Mouse (Mus musculus) 416B (cell line): ENCODE data around the gene Gclc.

ENCODE experiments used
- DNase-seq: peaks from one replicate; pipeline ENCODE4 v3.0.0; 2011; ENCODE audit warnings: low read depth

Gclc gene

GRCm38 (mm10) chr9:77753853-77754727 is at the start of gene Gclc:
Gene Gclc, plus strand, starts transcription at chr9:77754535.
- peak; percentile 90 for DNase-seq

DNA sequence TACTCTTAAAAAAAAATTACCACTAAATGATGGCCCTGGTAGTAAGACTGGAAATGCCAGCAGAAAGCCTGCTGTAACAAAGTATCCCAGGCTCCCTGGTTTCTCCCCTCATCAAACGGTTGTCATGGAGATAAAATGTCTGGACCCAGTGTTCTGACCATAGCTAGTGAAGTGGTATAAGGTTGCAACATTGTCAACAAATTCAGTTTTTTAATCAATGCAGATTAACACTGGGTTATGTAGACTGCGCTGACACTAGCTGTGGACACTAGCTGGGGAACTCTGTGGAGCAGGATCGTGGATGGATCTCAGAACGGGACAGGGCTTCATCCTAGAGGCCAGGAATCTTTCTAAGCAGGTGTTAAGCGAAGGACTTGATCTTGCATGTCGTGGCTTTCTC is 47.8 kb upstream of the Gclc start:
- DNase-seq = no peak

- DNase-seq = no peak
Observed at GRCm38 (mm10) chr9:77707433-77708139, 46.7 kb upstream of the Gclc start.

DNA sequence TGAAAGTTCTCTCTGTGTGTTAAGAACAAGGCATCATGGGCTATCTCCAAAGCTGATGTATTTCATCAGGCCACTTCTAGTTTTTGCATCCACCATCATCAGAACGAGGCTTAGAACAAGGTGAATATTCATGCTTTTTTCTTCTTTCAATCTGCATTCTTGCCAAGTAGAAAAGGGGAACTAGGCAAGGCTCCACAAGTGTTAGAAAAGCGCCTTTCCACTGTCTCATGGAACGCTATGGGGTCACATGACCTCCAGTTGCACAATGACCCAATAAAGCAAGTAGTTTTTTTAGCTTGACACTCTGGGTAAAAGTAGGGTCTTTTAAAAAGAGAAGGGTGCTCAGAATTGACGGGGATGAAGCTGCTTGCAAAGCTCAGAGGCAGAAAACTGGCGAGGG is 45.4 kb upstream of the Gclc start:
- peak; percentile 84 for DNase-seq

DNA sequence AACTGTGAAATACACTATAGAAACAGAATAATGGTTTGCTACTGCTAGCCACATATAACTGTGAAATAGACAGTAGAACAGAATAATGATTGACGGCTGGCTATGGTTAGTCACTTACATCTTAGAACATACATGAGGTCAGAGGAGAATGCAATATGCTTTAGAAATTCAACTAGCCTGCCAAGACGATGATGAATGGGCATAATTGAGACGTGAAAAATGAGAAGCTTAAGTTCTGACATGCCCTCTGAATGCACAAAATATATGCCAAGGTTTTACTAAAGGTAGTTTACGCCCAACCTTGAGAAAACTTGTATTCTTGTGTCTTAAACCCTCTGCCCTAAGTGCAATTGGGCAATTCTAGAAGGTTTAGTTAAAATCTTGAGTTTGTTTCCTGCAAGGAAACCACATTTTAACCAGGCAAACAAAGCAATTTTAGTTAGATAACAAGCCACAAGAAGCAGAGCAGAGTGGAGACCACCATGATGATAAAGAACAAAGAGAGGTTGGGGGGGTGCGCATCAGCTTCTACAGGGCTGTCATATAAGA is 43.2 kb upstream of the Gclc start:
- DNase-seq = peak; percentile 93

DNA sequence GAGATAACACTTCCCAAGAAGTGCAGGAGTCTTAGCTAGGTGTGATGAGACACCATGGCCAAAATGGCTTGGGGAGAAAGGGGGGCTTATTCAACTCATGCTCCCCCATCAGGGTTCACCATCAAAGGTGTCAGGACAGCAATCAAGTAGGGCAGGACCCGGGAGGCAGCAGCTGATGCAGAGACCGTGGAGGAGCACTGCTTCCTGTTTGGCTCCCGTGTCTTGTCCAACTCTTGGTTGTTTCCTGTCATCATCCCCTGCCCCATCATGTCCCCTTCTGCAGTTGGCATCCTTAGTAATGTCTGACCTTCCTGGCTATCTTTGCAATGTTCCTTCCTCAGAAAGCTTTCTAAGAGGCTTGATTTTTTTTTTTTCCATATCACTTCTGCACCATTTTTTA is 41.5 kb upstream of the Gclc start:
- DNase-seq = no peak

GRCm38 (mm10) chr9:77713301-77713700 is 41.0 kb upstream of the Gclc start:
- DNase-seq = peak; percentile 95

DNA sequence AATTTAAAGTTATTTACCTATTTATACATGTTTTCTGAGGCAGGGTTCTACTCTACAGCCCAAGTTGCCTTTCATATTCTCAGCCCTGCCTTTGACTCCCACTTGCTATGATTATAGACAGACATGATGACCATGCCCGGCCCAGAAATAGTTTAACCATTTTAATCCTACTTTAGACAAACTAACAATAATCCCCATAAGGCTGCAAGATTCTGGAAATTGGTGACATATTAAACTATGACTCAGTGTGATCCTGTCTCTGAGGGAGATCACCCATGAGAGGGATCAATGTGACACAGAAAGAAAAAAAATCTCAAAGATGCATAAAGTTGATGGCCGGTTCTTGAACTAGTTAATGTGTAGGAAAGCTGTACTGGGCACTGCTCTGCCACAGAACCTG is 39.1 kb upstream of the Gclc start:
- no peak for DNase-seq

GRCm38 (mm10) chr9:77716009-77716408 is 38.3 kb upstream of the Gclc start:
- DNase-seq = peak; percentile 34

DNA sequence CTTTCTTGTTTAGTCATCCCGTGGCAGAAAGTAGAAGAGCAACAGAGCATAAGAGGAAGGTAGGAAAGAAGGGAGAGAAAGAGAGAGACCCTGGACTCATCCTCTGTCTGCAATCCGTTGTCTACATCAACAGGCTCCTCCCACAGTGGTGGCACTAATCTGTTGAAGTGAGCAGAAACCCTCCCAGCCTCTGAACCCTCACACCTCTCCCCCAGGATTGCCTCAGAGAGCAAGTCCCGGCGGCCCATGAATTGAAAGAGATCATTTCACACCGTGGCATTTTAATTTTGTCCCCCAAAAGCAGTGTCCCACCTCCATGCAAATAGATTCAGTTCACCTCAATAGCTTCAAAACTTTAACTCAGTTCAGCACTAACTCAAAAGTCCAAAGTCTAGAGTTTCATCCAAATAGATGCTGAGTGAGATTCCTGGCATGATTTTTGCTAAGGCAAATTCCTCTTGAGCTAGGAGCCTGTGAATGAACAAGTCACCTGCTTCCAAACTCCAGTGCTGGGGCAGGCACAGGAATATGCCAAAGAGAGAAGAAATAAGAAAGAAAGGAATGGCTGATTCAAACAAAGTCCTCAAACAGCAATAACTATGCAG is 36.4 kb upstream of the Gclc start:
- DNase-seq = no peak

GRCm38 (mm10) chr9:77718816-77719411 is 35.4 kb upstream of the Gclc start:
- peak; percentile 45 for DNase-seq

DNA sequence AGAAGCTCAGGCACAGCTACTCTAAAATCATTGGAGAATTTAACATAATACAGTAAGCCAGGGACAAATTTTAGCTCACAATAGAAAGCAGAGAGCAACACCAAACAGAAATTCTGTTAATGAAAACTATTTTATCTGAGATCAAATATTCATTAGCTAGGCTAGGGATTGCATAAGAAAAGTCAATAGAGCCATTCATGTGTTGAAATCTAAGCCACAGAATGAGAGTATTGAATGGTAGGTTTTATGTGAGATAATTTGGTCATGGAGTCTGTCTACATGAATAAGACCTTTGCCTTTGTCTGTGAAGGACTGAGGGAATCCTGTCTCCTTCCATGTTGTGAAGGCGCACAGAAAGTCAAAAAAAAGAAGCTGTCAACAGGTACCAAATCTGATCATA is 34.7 kb upstream of the Gclc start:
- no peak for DNase-seq

- DNase-seq = no peak
Observed at GRCm38 (mm10) chr9:77722381-77722780, 32.0 kb upstream of the Gclc start.

- DNase-seq = no peak
Observed at GRCm38 (mm10) chr9:77724216-77724615, 30.1 kb upstream of the Gclc start.

DNA sequence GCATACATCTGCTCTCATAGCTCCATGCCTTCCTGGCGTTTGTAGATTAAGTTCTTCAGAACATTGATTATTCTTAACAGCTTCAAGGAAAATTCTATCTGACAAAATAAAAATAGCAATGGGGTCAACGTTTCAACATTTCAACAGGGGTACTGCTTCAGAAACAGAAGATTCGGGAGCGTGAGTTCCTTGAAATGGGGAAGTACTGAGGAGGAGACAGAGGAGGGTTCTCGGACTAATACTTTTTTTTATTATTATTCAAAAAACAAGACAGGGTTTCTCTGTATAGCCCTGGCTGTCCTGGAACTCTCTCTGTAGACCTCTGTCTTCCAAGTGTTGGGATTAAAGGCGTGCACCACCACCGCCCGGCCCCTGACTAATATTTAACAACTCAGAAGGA is 28.9 kb upstream of the Gclc start:
- DNase-seq = no peak

- DNase-seq = no peak
Observed at GRCm38 (mm10) chr9:77726018-77726684, 28.2 kb upstream of the Gclc start.

DNA sequence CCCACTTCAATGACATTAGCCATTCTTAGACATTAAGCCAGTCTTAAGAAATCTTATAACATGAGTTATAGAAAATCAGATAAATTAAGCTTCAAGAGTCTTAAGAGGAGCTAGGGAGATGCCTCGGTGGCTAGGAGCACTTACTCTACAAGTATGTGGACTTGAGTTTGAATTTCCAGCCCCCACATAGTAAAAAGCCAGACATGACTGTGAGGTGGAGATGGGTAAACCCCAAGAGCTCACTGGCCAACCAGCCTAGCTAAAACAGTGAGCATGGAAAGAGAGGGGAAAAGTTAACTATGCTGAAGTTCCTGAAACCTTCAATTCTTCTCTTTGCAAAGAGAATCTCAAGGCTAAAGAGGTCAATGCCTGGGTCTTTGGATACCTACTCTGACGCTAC is 27.3 kb upstream of the Gclc start:
- no peak for DNase-seq

- DNase-seq = no peak
Observed at GRCm38 (mm10) chr9:77732067-77732466, 22.3 kb upstream of the Gclc start.

- DNase-seq = peak; percentile 88
Observed at GRCm38 (mm10) chr9:77737298-77738041, 16.9 kb upstream of the Gclc start.

GRCm38 (mm10) chr9:77741452-77741851 is 12.9 kb upstream of the Gclc start:
- DNase-seq = no peak

GRCm38 (mm10) chr9:77744798-77745197 is 9.5 kb upstream of the Gclc start:
- DNase-seq = peak; percentile 37
